Mouse (Mus musculus): Measurements from ENCODE around the gene Krt28.

DNA sequence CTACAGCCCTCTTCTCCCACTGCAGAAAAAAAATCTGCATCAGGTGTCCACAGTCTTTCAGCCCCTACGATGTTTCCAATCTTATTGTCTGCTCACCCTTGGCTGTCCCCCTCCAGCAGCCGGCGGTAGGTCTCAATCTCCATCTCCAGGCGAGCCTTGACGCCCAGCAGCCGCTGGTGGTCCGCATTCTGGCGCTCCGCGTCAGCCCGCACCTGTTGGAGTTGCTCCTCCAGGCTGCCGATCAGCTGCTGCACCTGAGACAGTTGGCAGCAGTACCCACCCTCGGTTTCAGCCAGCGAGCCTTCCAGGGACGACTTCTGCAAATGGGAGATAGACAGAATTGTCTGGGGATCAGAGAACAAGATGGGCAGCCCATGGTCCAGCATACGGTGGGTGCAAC lies 43.1 kb upstream of the Krt28 start:
- no peak for TF ChIP-seq POLR2A (IDR thresholded peaks at IDR 0.05; ENCODE audit: low read depth, low read length)
- no peak for TF ChIP-seq CTCF (IDR thresholded peaks at IDR 0.05; ENCODE audit: borderline replicate concordance, insufficient read depth, low read length)

Data from embryonic fibroblast, embryonic 13.5 days (primary cell).